Mouse (Mus musculus) stomach, postnatal 0 days (tissue): ENCODE measurements around the gene Nprl2. TPM values are rescaled to one million over a fixed set of nuclear protein-coding genes. Genes with fewer than 3 reads are reported as not detected.
"Not testable (repeated sequence)": the region's sequence is repeated elsewhere in the genome, so short reads cannot be mapped to it uniquely, and the experiment has no call there.

ENCODE experiments used
- ATAC-seq: fragments of 200-750 bp; cut with Nextera tagmentation; 2 replicates; pipeline ENCODE4 v1.8.0; 2017; ENCODE audit not compliant: low FRiP score, low TSS enrichment
- DNase-seq: peaks from one replicate; pipeline ENCODE4 v3.0.0-alpha.2; 2016; ENCODE audit warnings: low spot score
- H3K27ac ChIP-seq: fragments of 300-500 bp; sonication (generic); replicated peaks from 2 replicates; pipeline ENCODE4 v1.5.1; 2014; ENCODE audit warnings: mild to moderate bottlenecking, control low read depth
- H3K27me3 ChIP-seq: fragments of 300-500 bp; sonication (generic); 2 replicates; pipeline ENCODE4 v1.6.1; 2014; ENCODE audit warnings: low read length; ENCODE audit not compliant: control insufficient read depth, insufficient read depth
- H3K36me3 ChIP-seq: fragments of 300-500 bp; sonication (generic); 2 replicates; pipeline ENCODE4 v1.6.1; 2014; ENCODE audit warnings: low read length, mixed read lengths; ENCODE audit not compliant: control insufficient read depth, insufficient read depth
- H3K4me1 ChIP-seq: fragments of 300-500 bp; sonication (generic); replicated peaks from 2 replicates; pipeline ENCODE4 v1.6.1; 2014; ENCODE audit warnings: antibody characterized with exemption; ENCODE audit not compliant: control insufficient read depth, insufficient read depth
- H3K4me2 ChIP-seq: fragments of 300-500 bp; sonication (generic); replicated peaks from 2 replicates; pipeline ENCODE4 v1.6.1; 2014; ENCODE audit warnings: low read depth, mild to moderate bottlenecking, control low read depth, moderate library complexity
- H3K4me3 ChIP-seq: fragments of 300-500 bp; sonication (generic); 2 replicates; pipeline ENCODE4 v1.5.1; 2014; ENCODE audit warnings: low read depth, low read length, control low read depth
- H3K9ac ChIP-seq: fragments of 300-500 bp; sonication (generic); 2 replicates; pipeline ENCODE4 v1.6.1; 2014; ENCODE audit warnings: mild to moderate bottlenecking, low read length, control low read depth, mixed read lengths
- H3K9me3 ChIP-seq: fragments of 300-500 bp; sonication (generic); 2 replicates; pipeline ENCODE4 v1.6.1; 2016; ENCODE audit warnings: low read length; ENCODE audit not compliant: control insufficient read depth
- CTCF ChIP-seq: IDR thresholded peaks from 2 replicates; pipeline ENCODE4 v1.5.1; 2016; ENCODE audit warnings: antibody characterized with exemption, low read depth, mild to moderate bottlenecking, moderate library complexity
- EP300 ChIP-seq: optimal IDR thresholded peaks from 2 replicates; pipeline ENCODE3; 2016; ENCODE audit warnings: antibody characterized with exemption
- WGBS: fragments of 180-500 bp; shearing (Covaris S2); extraction: QIAGEN DNeasy Blood & Tissue Kit; methylation state at CpG from one replicate; pipeline ENCODE4 v1.1.7; 2014; 5-methylcytosine and 5-hydroxymethylcytosine counted together
- polyA plus RNA-seq: library from polyadenylated mRNA; unstranded; fragments of >200 nt; fragmentation: Nextera tagmentation; extraction: Ambion mirVana; gene quantifications from 2 replicates; pipeline ENCODE4 v1.2.1, GENCODE M21; 2015

The Nprl2 gene
- polyA plus RNA-seq, 1 experiment from 2014 or later: 24.9 TPM

DNA sequence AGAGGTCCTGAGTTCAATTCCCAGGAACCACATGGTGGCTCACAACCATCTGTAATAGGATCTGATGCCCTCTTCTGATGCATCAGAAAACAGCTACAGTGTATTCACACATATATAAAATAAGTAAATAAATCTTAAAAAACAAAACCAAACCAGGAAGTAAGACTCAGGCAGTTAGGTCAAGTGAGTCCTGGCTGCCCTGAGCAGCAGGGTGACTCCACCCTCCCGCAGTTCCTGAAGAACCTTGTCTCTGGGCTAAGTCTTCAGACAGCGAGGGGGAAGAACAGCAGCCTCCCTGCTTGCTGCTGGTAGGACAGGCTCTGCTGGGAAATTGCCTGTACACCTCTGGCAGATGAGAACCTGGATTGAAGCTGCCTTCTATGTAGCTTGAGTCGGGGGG lies 14.3 kb downstream of the Nprl2 start:
- WGBS: 56% methylated on average over 3 of the region's 3 CpGs
- DNase-seq: no peak
- H3K9ac ChIP-seq: peak overlapping the region; percentile 31; the same call in 1 of the 2 replicates
- no peaks in the 10 kb centered on the region for H3K9me3 ChIP-seq
- peaks cover 17% of the 10 kb centered on the region for H3K4me1 ChIP-seq
- TF ChIP-seq EP300 (no peak), CTCF (no peak)
- peak overlapping the region; percentile 97 for H3K27ac ChIP-seq
- H3K4me3 ChIP-seq: peak overlapping the region; percentile 69
- H3K36me3 ChIP-seq: peaks cover 28% of the 10 kb centered on the region
- ATAC-seq: no peak
- H3K4me2 ChIP-seq: peak overlapping the region; percentile 83
- H3K27me3 ChIP-seq: no peaks in the 10 kb centered on the region

DNA sequence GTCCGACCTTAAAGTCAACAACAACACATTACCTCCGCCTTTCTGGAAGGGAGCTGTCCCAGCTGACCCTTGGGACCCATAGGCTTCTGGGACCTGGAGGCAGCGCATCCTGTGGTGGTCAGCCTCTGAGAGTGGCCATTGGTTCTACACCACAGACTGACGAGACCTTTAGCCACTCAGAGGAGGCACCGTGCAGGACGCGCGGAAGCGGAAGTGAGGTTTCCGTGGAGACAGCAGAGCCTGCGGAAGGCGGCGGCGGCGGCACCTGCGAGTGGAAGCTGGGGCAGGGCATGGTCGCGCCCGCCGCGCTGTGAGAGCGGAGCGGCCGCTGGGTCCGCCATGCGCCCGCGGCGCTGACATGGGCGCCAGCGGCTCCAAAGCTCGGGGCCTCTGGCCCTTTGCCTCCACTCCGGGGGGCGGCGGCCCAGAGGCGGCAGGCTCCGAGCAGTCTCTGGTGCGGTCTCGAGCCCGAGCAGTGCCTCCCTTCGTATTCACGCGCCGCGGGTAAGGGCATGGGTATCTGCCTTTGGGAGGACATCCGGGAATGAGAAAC lies 21.1 kb downstream of the Nprl2 start, which contains the start of gene Tusc2:
TSS of gene Tusc2 (plus strand) at position 227 of the 553 bp plus-strand sequence.
- peak within 1 kb of the TSS; percentile 84 for H3K27ac ChIP-seq
- DNase-seq (peak; percentile 96), ATAC-seq (peak; percentile 94)
- peak within 1 kb of the TSS; percentile 82 for H3K9ac ChIP-seq
- peaks cover 26% of the 10 kb centered on the region for H3K36me3 ChIP-seq
- H3K4me1 ChIP-seq: peaks cover 6% of the 10 kb centered on the region; the same call in 1 of the 2 replicates
- peak within 1 kb of the TSS; percentile 79 for H3K4me3 ChIP-seq
- no peaks in the 10 kb centered on the region for H3K9me3 ChIP-seq
- peak within 1 kb of the TSS; percentile 86 for H3K4me2 ChIP-seq
- WGBS: 1% methylated on average over 46 of the region's 46 CpGs
- no peaks in the 10 kb centered on the region for H3K27me3 ChIP-seq
- TF ChIP-seq CTCF (no peak), EP300 (no peak)

DNA sequence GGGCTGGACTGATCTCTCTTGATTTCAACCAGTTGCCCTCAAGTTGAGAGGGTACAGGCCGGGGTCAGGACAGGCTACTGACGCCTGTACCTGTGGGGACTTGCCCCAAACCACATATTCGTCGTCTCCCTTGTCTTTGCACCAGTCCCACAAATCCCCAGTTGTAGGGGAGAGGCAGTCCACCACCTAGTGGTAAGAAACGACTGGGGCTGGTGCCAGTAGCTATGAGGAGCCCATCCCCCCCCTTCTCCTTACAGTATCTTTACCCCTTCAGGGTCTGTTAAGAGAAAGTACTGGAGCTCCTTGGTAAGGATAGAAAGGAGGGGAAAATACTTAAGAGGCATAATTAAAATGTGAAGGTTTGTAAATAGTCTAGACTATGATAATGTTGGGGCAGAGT lies 23.5 kb downstream of the Nprl2 start:
- ATAC-seq, H3K9me3 ChIP-seq, H3K4me2 ChIP-seq, H3K4me3 ChIP-seq, H3K27me3 ChIP-seq, DNase-seq, H3K9ac ChIP-seq: not testable (repeated sequence)
- Histone ChIP-seq H3K36me3 (peaks cover 10% of the 10 kb centered on the region), H3K27ac (peak overlapping the region; percentile 71), H3K4me1 (peaks cover 14% of the 10 kb centered on the region)
- TF ChIP-seq CTCF: peak; percentile 60
- WGBS: 32% methylated on average over 5 of the region's 5 CpGs

GRCm38 (mm10) chr9:107566041-107566709 lies 24.1 kb downstream of the Nprl2 start:
- ATAC-seq: no peak
- 42% methylated on average over 15 of the region's 15 CpGs for WGBS
- no peak overlapping the region for H3K9ac ChIP-seq
- no peak overlapping the region for H3K4me2 ChIP-seq
- H3K27me3 ChIP-seq: no peaks in the 10 kb centered on the region
- H3K36me3 ChIP-seq: peaks cover 10% of the 10 kb centered on the region
- peak; percentile 90 for DNase-seq
- peaks cover 17% of the 10 kb centered on the region for H3K4me1 ChIP-seq
- H3K27ac ChIP-seq: peak overlapping the region; percentile 86
- H3K9me3 ChIP-seq: no peaks in the 10 kb centered on the region
- H3K4me3 ChIP-seq: no peak overlapping the region
- TF ChIP-seq EP300 (no peak), CTCF (peak; percentile 88)

DNA sequence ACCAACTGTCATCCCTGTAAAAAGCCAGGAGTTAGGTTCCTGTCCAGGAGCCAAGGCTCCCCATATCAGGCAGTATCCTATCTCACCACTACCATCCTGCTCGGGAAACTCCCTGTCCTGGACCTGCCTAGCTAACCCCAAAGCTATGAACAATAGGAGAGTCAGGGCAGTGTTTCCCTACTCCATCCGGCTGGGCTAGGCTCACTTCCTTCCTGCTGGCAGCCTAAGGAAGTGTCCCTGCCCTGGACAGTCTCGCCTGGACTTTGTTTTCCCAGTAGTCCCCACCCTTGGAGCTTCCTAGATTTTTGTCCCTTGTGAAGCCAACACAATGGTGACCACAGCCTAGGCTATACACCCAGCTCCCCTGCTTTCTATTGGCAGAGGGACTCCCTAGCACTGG lies 24.8 kb downstream of the Nprl2 start:
- Histone ChIP-seq H3K36me3 (peaks cover 4% of the 10 kb centered on the region; the same call in 1 of the 2 replicates), H3K4me3 (no peak overlapping the region), H3K9ac (no peak overlapping the region), H3K4me1 (peaks cover 17% of the 10 kb centered on the region), H3K9me3 (no peaks in the 10 kb centered on the region), H3K27ac (peak overlapping the region; percentile 86), H3K4me2 (no peak overlapping the region), H3K27me3 (no peaks in the 10 kb centered on the region)
- DNase-seq: no peak
- 48% methylated on average over 3 of the region's 3 CpGs for WGBS
- ATAC-seq: peak; percentile 11
- TF ChIP-seq EP300 (no peak), CTCF (peak; percentile 27)
